Mouse (Mus musculus) induced T-regulatory cell, adult 2 months (primary cell): ENCODE results near the gene Gm17190.
A peak's percentile ranks its signal among the peaks of the same experiment; 100 is the strongest.
"Not testable (repeated sequence)": the region's sequence is repeated elsewhere in the genome, so short reads cannot be mapped to it uniquely, and the experiment has no call there.

Experiments used
- DNase-seq: peaks from one replicate; pipeline ENCODE4 v3.0.0-alpha.2; 2012; ENCODE audit warnings: low read depth

The Gm17190 gene

DNA sequence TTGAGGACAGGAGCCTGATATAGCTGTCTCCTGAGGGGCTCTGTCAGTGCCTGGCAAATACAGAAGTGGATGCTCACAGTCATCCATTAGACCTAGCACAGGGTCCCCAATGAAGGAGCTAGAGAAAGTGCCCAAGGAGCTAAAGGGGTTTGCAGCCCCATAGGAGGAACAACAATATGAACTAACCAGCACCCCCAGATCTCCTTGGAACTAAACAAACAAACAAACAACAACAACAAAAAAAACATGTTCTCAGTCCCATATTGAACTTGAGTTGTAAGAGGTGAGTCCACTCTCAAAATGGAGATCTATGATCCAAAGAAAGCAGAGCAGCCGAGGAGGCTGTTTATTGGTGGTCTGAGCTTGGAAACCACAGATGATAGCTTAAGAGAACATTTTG lies at the start of gene Gm17190:
TSS of gene Gm17190 (plus strand) at position 301 of the 400 bp plus-strand sequence.
- not testable (repeated sequence) for DNase-seq

GRCm38 (mm10) chr13:96039536-96039935 lies 42.3 kb upstream of the Gm17190 start:
- DNase-seq: no peak

DNA sequence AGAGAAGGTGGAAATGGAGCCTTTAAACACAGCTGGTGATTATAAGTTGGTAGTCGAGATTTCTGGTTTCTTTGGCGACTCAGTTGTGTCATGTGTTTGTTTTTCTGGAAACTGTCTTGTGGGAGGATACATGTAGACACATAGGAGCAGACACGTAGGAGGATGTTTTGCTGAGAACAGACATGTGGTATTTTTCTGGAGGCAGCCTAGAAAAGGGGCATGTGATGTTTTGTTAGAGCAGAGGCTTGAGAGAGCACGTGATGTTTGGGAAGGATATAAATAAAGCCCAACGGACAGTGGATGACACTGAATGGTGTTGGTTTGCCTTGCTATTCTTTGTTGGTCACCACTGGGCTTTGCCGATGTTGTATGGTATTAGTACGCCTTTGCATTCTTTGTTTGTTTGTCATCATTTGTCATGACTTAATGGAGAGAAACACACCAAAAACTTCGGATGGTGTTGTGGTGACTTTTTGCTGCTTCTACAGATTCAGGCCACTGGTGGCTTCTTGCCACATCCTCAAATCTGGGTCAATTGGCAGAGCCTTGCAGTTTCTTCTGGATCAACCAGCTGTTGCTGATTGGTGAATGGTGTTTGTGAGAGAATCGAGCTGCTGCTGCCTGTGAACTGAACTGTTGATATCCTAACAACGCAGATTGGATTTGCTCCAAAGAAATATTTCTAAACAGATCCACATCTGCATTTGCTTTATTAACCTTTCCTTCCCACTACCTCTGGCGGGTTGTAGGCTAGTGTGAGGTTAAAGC lies 41.4 kb upstream of the Gm17190 start:
- peak; percentile 9 for DNase-seq

DNA sequence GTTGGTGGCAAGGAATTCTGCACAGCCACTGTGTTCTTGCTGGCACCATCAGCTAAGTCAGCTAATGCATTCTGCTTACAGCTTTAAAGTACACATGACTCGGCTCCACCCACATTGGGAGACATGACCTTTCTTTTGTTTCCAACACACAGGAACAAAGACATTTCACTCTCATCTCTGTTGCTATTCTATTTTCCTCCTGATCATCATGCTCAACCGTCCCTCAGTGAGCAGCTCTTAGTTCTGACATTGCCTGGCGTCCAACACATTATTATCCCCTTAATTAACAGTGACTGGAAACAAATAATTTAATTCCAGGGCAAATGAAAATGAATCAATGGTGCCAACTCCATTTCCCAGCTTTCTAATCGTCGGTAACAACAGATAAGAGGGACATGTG lies 36.5 kb upstream of the Gm17190 start:
- no peak for DNase-seq

- no peak for DNase-seq
Observed at GRCm38 (mm10) chr13:96052755-96053154, 29.1 kb upstream of the Gm17190 start.

- DNase-seq: no peak
Observed at GRCm38 (mm10) chr13:96073555-96073954, 8.3 kb upstream of the Gm17190 start.

GRCm38 (mm10) chr13:96081276-96081675 lies 578 bp upstream of the Gm17190 start, which contains the start of gene Gm20075:
Gene Gm20075, minus strand, starts transcription at chr13:96081376.
- not testable (repeated sequence) for DNase-seq

DNA sequence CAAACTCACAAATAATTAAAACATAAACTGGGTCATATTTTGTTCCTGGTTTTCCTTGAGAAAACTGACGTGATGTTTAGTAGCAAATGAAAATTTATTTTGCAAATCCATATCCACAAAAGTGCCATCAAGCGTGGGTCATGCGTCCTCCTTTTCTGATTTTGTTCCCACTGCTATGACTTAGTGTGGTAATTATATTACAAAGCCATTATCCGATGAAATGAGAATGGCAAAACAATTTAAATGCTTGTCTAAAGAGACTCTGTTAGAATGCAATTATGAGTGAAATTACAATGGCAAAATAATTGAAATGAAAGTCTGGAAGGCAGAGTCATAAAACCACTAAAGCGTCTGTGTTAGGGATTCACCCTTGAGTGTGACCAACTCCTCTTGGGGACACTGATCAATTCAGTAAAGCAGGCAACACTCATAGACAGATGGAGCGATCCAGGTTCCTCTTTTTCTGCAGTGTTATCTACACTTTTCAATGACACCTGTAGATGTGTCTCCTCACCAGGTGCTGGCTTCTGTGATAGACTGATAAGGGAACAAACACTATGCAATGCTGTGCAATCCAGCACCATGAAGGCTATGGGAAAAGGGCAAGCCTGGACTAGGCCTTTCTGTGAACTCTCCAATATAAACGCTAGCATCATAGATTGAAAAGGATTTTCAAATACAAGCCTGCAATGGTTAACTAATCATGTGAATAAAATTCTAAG lies 3.9 kb downstream of the Gm17190 start:
- no peak for DNase-seq

GRCm38 (mm10) chr13:96090929-96091328 lies 9.1 kb downstream of the Gm17190 start:
- no peak for DNase-seq

DNA sequence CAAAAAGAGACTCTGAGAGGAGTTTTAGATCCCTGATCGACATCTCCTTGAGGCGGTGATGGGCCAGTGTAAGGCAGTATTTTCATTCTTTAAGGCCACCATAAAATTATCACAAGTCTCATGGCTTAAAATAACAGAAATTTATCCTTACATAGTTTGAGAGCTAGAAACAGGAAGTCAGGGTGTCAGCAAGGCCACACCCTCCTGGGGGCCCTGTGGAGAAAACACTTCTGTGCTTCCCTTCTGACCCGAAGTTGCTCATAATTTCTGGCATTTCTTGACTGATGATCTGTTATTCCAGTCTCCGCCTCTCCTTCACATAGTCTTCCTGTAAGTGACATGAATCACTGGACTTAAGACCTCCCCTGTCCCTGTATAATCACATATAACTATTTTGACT lies 24.5 kb downstream of the Gm17190 start:
- peak; percentile 21 for DNase-seq

- no peak for DNase-seq
Observed at GRCm38 (mm10) chr13:96110767-96111166, 28.9 kb downstream of the Gm17190 start.

DNA sequence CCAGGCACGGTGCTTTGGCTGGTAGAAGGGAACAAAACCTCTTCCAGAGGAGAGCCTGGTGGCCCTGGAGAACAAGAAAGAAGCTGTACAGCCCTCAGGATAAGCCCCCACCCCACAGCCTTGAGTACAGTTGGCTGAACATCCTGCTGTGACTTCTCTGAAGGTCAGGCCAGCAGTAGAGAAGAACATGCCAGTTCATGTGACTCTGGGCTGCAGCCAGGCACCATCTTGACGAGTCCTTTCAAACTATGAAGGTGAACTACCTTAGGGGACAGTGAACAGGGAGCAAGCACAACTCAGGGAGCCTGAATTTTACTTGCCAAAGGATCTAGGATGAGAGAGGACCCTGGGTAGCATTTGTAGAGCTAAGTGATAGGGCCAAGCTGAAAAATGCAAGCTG lies 30.9 kb downstream of the Gm17190 start:
- no peak for DNase-seq

- DNase-seq: no peak
Observed at GRCm38 (mm10) chr13:96125011-96125410, 43.2 kb downstream of the Gm17190 start.

DNA sequence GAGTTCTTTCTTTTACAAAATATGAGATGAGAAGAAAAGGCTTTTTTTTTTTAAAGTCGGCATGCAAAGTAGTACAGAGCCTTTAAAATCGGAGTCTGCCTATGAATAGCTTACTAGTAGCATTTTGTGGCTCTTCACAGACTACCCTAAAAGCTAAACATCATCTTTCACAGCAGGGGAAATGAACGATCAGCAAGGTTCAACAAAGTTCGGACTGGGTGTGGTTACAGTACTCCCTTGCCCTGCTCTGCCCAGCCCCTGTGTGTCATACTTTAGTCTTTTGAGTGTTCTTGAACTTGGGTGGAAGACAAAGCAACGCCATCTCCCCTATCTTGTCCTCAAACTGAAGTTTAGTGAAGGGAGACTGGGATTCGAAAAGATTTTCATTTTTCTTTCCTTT lies 44.8 kb downstream of the Gm17190 start:
- DNase-seq: no peak

- no peak for DNase-seq
Observed at GRCm38 (mm10) chr13:96129081-96129480, 47.2 kb downstream of the Gm17190 start.

DNA sequence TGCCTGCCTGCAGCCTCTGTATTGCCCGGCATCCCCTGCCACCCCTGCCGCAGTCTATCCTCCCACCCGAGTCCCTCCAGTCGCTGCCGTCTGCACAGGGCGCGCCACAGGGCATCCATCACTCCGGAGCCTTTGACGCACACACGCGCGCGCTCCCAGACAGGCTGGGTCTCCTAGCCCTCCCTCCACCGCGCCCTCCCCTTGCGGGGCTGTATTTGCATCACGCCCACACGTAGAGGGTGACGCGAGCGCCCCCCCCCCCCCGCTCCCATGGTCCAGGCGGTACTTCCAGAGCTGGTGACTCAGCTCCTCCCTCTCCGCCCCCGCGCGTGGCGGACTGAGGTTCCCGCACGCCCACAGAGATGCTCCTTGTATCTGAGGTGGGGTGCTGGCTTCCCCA lies 49.2 kb downstream of the Gm17190 start:
- peak; percentile 8 for DNase-seq

GRCm38 (mm10) chr13:96131911-96132310 lies 50.1 kb downstream of the Gm17190 start:
- no peak for DNase-seq

- DNase-seq: peak; percentile 14
Observed at GRCm38 (mm10) chr13:96132401-96132816, 50.6 kb downstream of the Gm17190 start, which contains the start of gene Sv2c. Gene Sv2c, minus strand, starts transcription at chr13:96132577.
